Mouse (Mus musculus): ENCODE measurements around the gene Tnfrsf9. TPM values are rescaled to one million over a fixed set of nuclear protein-coding genes. Genes with fewer than 3 reads are reported as not detected.

The Tnfrsf9 gene
- total RNA-seq, 2 experiments from 2014 or later: 0.25 TPM; not detected in 1

GRCm38 (mm10) chr4:150924936-150925335, 10.6 kb downstream of the Tnfrsf9 start:
- no peak for DNase-seq
- intact Hi-C loops (cut with DNase I): no loop called here

GRCm38 (mm10) chr4:150925923-150926322, 11.6 kb downstream of the Tnfrsf9 start:
- no peak for DNase-seq
- intact Hi-C loops (cut with DNase I): no loop called here

GRCm38 (mm10) chr4:150926924-150927705, 12.8 kb downstream of the Tnfrsf9 start:
- no peak for DNase-seq
- intact Hi-C loops (cut with DNase I): no loop called here

- intact Hi-C loops (cut with DNase I): no loop called here
- DNase-seq: no peak
Observed at GRCm38 (mm10) chr4:150927789-150928188, 13.4 kb downstream of the Tnfrsf9 start.

GRCm38 (mm10) chr4:150933503-150933902, 19.1 kb downstream of the Tnfrsf9 start:
- intact Hi-C loops (cut with DNase I): no loop called here
- DNase-seq: no peak

- intact Hi-C loops (cut with DNase I): no loop called here
- no peak for DNase-seq
Observed at GRCm38 (mm10) chr4:150937293-150938062, 23.1 kb downstream of the Tnfrsf9 start.

- intact Hi-C loops (cut with DNase I): no loop called here
- DNase-seq: no peak
Observed at GRCm38 (mm10) chr4:150938063-150938452, 23.7 kb downstream of the Tnfrsf9 start.

GRCm38 (mm10) chr4:150939991-150940651, 25.8 kb downstream of the Tnfrsf9 start:
- intact Hi-C loops (cut with DNase I): no loop called here
- DNase-seq: no peak

GRCm38 (mm10) chr4:150944707-150945106, 30.3 kb downstream of the Tnfrsf9 start:
- DNase-seq: no peak
- intact Hi-C loops (cut with DNase I): no loop called here

- DNase-seq: no peak
- intact Hi-C loops (cut with DNase I): no loop called here
Observed at GRCm38 (mm10) chr4:150950972-150951371, 36.6 kb downstream of the Tnfrsf9 start.

- DNase-seq: no peak
- intact Hi-C loops (cut with DNase I): no loop called here
Observed at GRCm38 (mm10) chr4:150956369-150957105, 42.2 kb downstream of the Tnfrsf9 start.

- no peak for DNase-seq
- intact Hi-C loops (cut with DNase I): no loop called here
Observed at GRCm38 (mm10) chr4:150957106-150957458, 42.7 kb downstream of the Tnfrsf9 start.

- no peak for DNase-seq
- intact Hi-C loops (cut with DNase I): no loop called here
Observed at GRCm38 (mm10) chr4:150958536-150958935, 44.2 kb downstream of the Tnfrsf9 start.

GRCm38 (mm10) chr4:150962231-150962630, 47.9 kb downstream of the Tnfrsf9 start:
- DNase-seq: peak; percentile 16 to 22
- intact Hi-C loops (cut with DNase I): no loop called here

GRCm38 (mm10) chr4:150963711-150964110, 49.3 kb downstream of the Tnfrsf9 start:
- intact Hi-C loops (cut with DNase I): no loop called here

GRCm38 (mm10) chr4:150964635-150965554, 50.5 kb downstream of the Tnfrsf9 start:
- DNase-seq: peak; percentile 82 to 90
- intact Hi-C loops (cut with DNase I): loop anchor here (1.0 to 5.0 kb wide), 2 partner anchors 177 to 309 kb away; no protein-coding TSS in a partner anchor

More at GRCm38 (mm10) chr4:150963711-150964110, 49.3 kb downstream of the Tnfrsf9 start:
- no peak for DNase-seq

- intact Hi-C loops (cut with DNase I): loop anchor here (1.0 to 5.0 kb wide), 2 partner anchors 177 to 309 kb away; no protein-coding TSS in a partner anchor
- DNase-seq: no peak
Observed at GRCm38 (mm10) chr4:150965555-150965951, 51.2 kb downstream of the Tnfrsf9 start.

- intact Hi-C loops (cut with DNase I): loop anchor here (5.0 kb wide), 1 partner anchor 176 kb away; no protein-coding TSS in a partner anchor
- peak; percentile 42 to 55 for DNase-seq
Observed at GRCm38 (mm10) chr4:150966556-150966955, 52.2 kb downstream of the Tnfrsf9 start.

- DNase-seq: no peak
- intact Hi-C loops (cut with DNase I): loop anchor here (5.0 kb wide), 1 partner anchor 173 kb away; no protein-coding TSS in a partner anchor
Observed at GRCm38 (mm10) chr4:150968956-150969355, 54.6 kb downstream of the Tnfrsf9 start.
